ENCODE assay signal across 31 mouse cellular contexts in genomic region chr1:86285295-86285694, GRCm38 (mm10). TPM values are rescaled to one million over a fixed set of nuclear protein-coding genes. Genes with fewer than 3 reads are reported as not detected.
"Had no signal": no experiment of that assay in that cellular context is flagged by ENCODE, and none has a peak within 500 bp of the region (broad histone marks: within the 10 kb centered on the region; RNA-seq: fewer than 3 reads in every experiment).

No protein-coding gene starts in this region.

- H3K4me3 ChIP-seq: heart, embryonic 10.5 days; heart, embryonic 12.5 days; heart, embryonic 13.5 days; heart, embryonic 15.5 days; hindbrain, embryonic 10.5 days; hindbrain, embryonic 12.5 days; hindbrain, embryonic 13.5 days; hindbrain, embryonic 15.5 days; intestine, embryonic 15.5 days; kidney, embryonic 15.5 days; layer of hippocampus, adult 2 months; left cerebral cortex, adult 2 months had no signal

- H3K36me3 ChIP-seq: heart, embryonic 10.5 days; heart, embryonic 12.5 days; heart, embryonic 13.5 days; heart, embryonic 15.5 days; hindbrain, embryonic 10.5 days; hindbrain, embryonic 12.5 days; hindbrain, embryonic 13.5 days; hindbrain, embryonic 15.5 days; intestine, embryonic 15.5 days; kidney, embryonic 15.5 days had no signal

- H3K4me2 ChIP-seq: heart, embryonic 11.5 days; heart, embryonic 12.5 days; heart, embryonic 13.5 days; heart, embryonic 15.5 days; hindbrain, embryonic 12.5 days; hindbrain, embryonic 13.5 days; hindbrain, embryonic 14.5 days; hindbrain, embryonic 15.5 days; intestine, embryonic 15.5 days; kidney, embryonic 15.5 days had no signal

- DNase-seq: heart, postnatal 10 days; heart, postnatal 14 days; heart, postnatal 36 days; heart, postnatal 4 days; kidney, adult 11 months; kidney, adult 18-20 months; kidney, adult 2 months; kidney, adult 8-10 months; kidney, adult 9 months; kidney, postnatal 10 days; kidney, postnatal 14 days; kidney, postnatal 25 days; kidney, postnatal 36 days; kidney, postnatal 4 days; layer of hippocampus, adult 9-11 months; layer of hippocampus, postnatal 36 days had no signal

- H3K27me3 ChIP-seq: heart, embryonic 12.5 days; heart, embryonic 13.5 days; heart, embryonic 15.5 days; hindbrain, embryonic 12.5 days; hindbrain, embryonic 13.5 days; hindbrain, embryonic 15.5 days; intestine, embryonic 15.5 days; kidney, embryonic 15.5 days had no signal

RNA-seq across cellular contexts. Expression of gene B3gnt7, which starts 17.3 kb away (rescaled TPM):
- polyA plus RNA-seq: inflammation-experienced regulatory T-cells, adult 6 months had no signal
